Mouse (Mus musculus) G1E (cell line): ENCODE results near the gene Wwox.

Source experiments
- CTCF ChIP-seq: IDR thresholded peaks from 2 replicates; pipeline ENCODE4 v1.5.1; 2012; ENCODE audit warnings: low read depth, low read length, inconsistent platforms, mixed read lengths
- GATA1 ChIP-seq: IDR thresholded peaks from 2 replicates; pipeline ENCODE4 v1.6.1; 2012; ENCODE audit warnings: borderline replicate concordance, low read length, inconsistent platforms, mixed read lengths
- GATA2 ChIP-seq: IDR thresholded peaks from 2 replicates; pipeline ENCODE4 v1.6.1; 2012; ENCODE audit warnings: low read depth, low read length, inconsistent platforms, borderline replicate concordance
- POLR2AphosphoS5 ChIP-seq: IDR thresholded peaks from 2 replicates; pipeline ENCODE4 v1.6.1; 2012; ENCODE audit warnings: low read depth, low read length, inconsistent platforms; ENCODE audit not compliant: insufficient replicate concordance
- TAL1 ChIP-seq: conservative IDR thresholded peaks from 2 replicates; pipeline ENCODE4 v1.6.1; 2012; ENCODE audit warnings: low read depth, low read length, inconsistent platforms, mixed read lengths

DNA sequence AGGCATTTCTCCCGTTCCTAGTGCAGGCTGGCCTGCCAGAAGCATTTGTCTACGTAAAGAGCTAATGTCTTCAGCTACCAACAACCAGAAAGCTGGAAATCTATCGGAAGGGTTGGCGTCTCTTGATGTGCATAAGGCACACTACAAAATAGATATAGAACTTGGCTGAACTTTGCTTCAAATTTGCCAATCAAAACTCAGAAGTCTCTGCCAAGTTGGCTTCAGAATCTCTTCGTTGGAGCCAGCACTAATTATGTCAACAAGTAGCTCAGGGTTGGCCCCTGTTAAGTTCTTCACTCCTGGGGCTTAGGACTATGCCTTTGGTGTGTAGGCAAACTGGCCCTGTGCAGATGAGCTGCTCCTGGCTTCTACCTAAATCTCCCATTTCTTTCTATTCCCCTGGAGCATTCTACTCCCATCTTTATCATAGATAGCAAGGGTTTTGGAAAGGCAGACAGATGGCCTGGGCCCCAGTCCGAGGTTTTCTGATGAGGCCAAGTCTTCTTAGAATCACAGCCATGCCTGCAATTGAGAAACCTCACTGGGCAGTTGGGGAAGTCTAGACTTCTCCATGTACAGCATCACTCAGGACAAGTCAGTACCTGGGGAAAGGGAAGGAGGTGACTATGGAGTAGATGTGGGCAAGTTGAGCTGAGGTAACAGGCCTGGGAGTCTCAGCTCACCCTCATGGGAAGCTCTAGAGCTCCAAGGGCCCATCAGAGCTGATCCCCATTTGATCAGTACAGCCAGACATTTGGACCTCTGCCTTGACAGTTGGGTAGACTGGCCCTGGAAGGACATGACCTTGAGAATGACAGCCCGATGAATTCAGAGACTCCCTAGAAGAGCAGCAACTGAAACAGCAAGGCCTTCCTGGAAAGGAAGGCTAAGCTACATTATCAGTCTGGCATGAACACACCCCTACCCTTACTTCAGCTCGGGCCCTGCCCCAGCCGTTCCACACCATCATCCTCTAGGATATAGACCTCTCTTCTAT, 569.5 kb downstream of the Wwox start:
- no peak for TF ChIP-seq GATA2
- TF ChIP-seq CTCF: no peak
- no peak for TF ChIP-seq GATA1
- no peak for TF ChIP-seq TAL1
- no peak for TF ChIP-seq POLR2AphosphoS5
